Mouse (Mus musculus) forebrain, embryonic 11.5 days (tissue): ENCODE results near the gene Fam53b. TPM values are rescaled to one million over a fixed set of nuclear protein-coding genes. Genes with fewer than 3 reads are reported as not detected.

Source experiments
- ATAC-seq: fragments of 200-750 bp; cut with Nextera tagmentation; replicated peaks from 2 replicates; pipeline ENCODE4 v1.8.0; 2017; ENCODE audit warnings: moderate TSS enrichment; ENCODE audit not compliant: low FRiP score
- DNase-seq: peaks from one replicate; pipeline ENCODE4 v3.0.0-alpha.2; 2017; ENCODE audit warnings: low spot score
- H3K27ac ChIP-seq: fragments of 300-500 bp; sonication (generic); 2 replicates; pipeline ENCODE4 v1.5.1; 2014; ENCODE audit warnings: low read depth, low read length
- H3K27me3 ChIP-seq: fragments of 300-500 bp; sonication (generic); 2 replicates; pipeline ENCODE4 v1.6.1; 2014; ENCODE audit warnings: mild to moderate bottlenecking, low read length, mixed read lengths; ENCODE audit not compliant: control insufficient read depth, insufficient read depth
- H3K36me3 ChIP-seq: fragments of 300-500 bp; sonication (generic); 2 replicates; pipeline ENCODE4 v1.6.1; 2014; ENCODE audit warnings: mild to moderate bottlenecking, low read length, moderate library complexity, mixed read lengths; ENCODE audit not compliant: control insufficient read depth, insufficient read depth
- H3K4me1 ChIP-seq: fragments of 300-500 bp; sonication (generic); replicated peaks from 2 replicates; pipeline ENCODE4 v1.6.1; 2014; ENCODE audit warnings: low read length, mixed read lengths; ENCODE audit not compliant: control insufficient read depth, insufficient read depth
- H3K4me2 ChIP-seq: fragments of 300-500 bp; sonication (generic); 2 replicates; pipeline ENCODE4 v1.6.1; 2014; ENCODE audit warnings: low read depth, mild to moderate bottlenecking, low read length, moderate library complexity, mixed read lengths; ENCODE audit not compliant: severe bottlenecking
- H3K4me3 ChIP-seq: fragments of 300-500 bp; sonication (generic); 2 replicates; pipeline ENCODE4 v1.5.1; 2014; ENCODE audit warnings: low read depth, low read length
- H3K9ac ChIP-seq: fragments of 300-500 bp; sonication (generic); 2 replicates; pipeline ENCODE4 v1.6.1; 2014; ENCODE audit warnings: low read length
- H3K9me3 ChIP-seq: fragments of 300-500 bp; sonication (generic); 2 replicates; pipeline ENCODE4 v1.6.1; 2016; ENCODE audit warnings: low read length, mixed read lengths; ENCODE audit not compliant: control insufficient read depth
- WGBS: fragments of 180-500 bp; shearing (Covaris S2); extraction: QIAGEN DNeasy Blood & Tissue Kit; methylation state at CpG from one replicate; pipeline ENCODE4 v1.1.7; 2014; 5-methylcytosine and 5-hydroxymethylcytosine counted together
- polyA plus RNA-seq: library from polyadenylated mRNA; unstranded; fragments of >200 nt; fragmentation: Nextera tagmentation; extraction: Ambion mirVana; gene quantifications from 2 replicates; pipeline ENCODE4 v1.2.1, GENCODE M21; 2014

The Fam53b gene
- polyA plus RNA-seq, 1 experiment from 2014 or later: 44.3 TPM

DNA sequence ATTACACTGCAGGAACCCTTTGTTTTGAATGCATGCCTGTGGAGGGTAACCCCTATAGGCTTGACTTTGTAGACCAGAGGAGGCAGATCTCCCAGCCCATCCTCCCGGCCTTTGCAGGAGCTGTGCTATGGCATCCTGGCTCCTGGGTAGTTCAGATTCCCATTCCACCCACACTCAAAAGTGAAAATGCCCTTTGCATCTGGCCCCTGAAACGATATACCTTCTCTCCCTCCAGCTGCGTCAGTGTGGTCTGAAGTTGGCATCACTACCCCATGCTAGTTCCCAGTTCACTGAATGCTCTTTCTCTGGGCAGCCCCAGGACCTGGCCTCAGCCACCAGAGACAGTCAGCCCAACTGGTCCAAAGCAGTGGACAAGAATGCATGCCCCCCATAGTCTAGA is 111.7 kb downstream of the Fam53b start:
- DNase-seq (no peak), ATAC-seq (no peak)
- Histone ChIP-seq H3K27me3 (no peaks in the 10 kb centered on the region), H3K36me3 (no peaks in the 10 kb centered on the region), H3K9me3 (no peaks in the 10 kb centered on the region), H3K4me2 (no peak overlapping the region), H3K4me3 (no peak overlapping the region), H3K4me1 (no peaks in the 10 kb centered on the region), H3K9ac (no peak overlapping the region), H3K27ac (no peak overlapping the region)
- 80% methylated on average over 3 of the region's 3 CpGs for WGBS

DNA sequence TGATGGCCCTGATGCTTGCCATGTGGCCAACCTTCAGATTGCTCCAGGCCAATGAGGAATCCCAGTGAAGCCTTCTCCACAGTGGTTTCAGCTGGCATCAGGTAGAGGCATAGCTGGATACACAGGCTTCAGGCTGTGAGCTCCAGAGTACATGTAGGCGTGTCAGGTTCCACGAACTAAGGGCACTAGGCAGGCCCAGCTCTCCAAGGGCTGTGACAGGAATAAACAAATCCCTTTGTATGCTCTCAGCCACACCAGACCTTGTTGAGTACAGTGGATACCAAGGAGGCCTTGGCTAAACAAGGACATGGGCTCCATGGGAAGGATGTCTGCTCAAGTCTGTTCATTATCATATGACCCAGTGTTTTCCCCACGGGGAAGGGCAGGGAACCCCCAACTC is 112.3 kb downstream of the Fam53b start:
- Histone ChIP-seq H3K9ac (no peak overlapping the region), H3K4me1 (no peaks in the 10 kb centered on the region), H3K9me3 (no peaks in the 10 kb centered on the region), H3K27ac (no peak overlapping the region), H3K27me3 (no peaks in the 10 kb centered on the region), H3K36me3 (no peaks in the 10 kb centered on the region), H3K4me3 (no peak overlapping the region), H3K4me2 (no peak overlapping the region)
- WGBS: 82% methylated on average over 3 of the region's 3 CpGs
- DNase-seq (no peak), ATAC-seq (no peak)

DNA sequence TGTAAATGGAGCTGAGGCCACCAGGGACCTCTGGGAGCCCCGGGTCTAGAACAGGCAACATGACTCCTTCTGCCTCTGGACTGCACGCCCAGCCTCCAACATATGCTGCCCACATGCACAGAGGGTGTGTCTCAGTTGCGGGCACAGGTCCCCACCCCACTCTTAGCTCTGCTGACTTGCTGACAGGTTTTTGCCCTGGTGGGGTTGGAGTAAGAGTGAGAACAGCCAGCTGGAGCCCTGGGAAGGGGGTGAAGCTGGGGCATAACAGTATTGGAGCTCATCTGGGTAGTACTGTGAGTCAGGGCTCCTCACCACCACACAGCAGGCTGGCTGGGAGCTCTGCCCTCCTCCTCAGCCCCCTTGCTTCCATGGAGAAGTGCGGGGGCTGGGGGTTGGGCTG is 113.6 kb downstream of the Fam53b start:
- Histone ChIP-seq H3K9ac (no peak overlapping the region), H3K27me3 (no peaks in the 10 kb centered on the region), H3K4me3 (no peak overlapping the region), H3K27ac (no peak overlapping the region), H3K9me3 (no peaks in the 10 kb centered on the region), H3K4me2 (no peak overlapping the region), H3K4me1 (no peaks in the 10 kb centered on the region), H3K36me3 (no peaks in the 10 kb centered on the region)
- WGBS: 79% methylated on average over 4 of the region's 4 CpGs
- ATAC-seq (no peak), DNase-seq (no peak)

GRCm38 (mm10) chr7:132699639-132700038 is 114.0 kb downstream of the Fam53b start:
- DNase-seq (no peak), ATAC-seq (no peak)
- Histone ChIP-seq H3K9ac (no peak overlapping the region), H3K4me3 (no peak overlapping the region), H3K9me3 (no peaks in the 10 kb centered on the region; the same call in 1 of the 2 replicates), H3K27me3 (no peaks in the 10 kb centered on the region), H3K4me1 (no peaks in the 10 kb centered on the region), H3K36me3 (no peaks in the 10 kb centered on the region), H3K27ac (no peak overlapping the region), H3K4me2 (no peak overlapping the region)

DNA sequence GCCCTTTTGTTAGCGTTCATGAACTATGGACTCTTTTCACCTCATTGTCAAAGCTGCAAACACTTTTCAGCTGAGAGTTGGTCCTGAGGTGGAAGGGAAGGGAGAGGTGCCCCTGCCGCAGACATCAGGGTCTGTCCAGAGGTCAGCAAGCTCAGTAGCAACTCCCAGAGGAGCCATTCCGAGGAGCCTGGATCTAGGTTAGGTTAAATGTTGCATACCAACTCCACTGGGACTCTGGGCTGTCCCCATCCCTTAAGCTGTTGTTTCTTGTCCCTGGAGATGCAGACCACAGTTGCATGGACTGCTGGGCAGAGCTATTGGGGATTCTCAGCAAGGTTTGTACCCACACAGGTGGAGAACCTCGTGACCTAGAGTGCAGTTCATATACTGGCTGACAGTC is 114.5 kb downstream of the Fam53b start:
- 63% methylated on average over 4 of the region's 4 CpGs for WGBS
- Histone ChIP-seq H3K9me3 (no peaks in the 10 kb centered on the region; the same call in 1 of the 2 replicates), H3K4me3 (no peak overlapping the region), H3K4me2 (no peak overlapping the region), H3K9ac (no peak overlapping the region), H3K36me3 (no peaks in the 10 kb centered on the region), H3K4me1 (no peaks in the 10 kb centered on the region), H3K27ac (no peak overlapping the region), H3K27me3 (no peaks in the 10 kb centered on the region)
- ATAC-seq (no peak), DNase-seq (no peak)

GRCm38 (mm10) chr7:132698737-132699136 is 114.9 kb downstream of the Fam53b start:
- H3K4me3 ChIP-seq: no peak overlapping the region
- no peaks in the 10 kb centered on the region for H3K27me3 ChIP-seq
- ATAC-seq (no peak), DNase-seq (no peak)
- H3K9ac ChIP-seq: no peak overlapping the region
- H3K27ac ChIP-seq: no peak overlapping the region
- H3K4me2 ChIP-seq: no peak overlapping the region
- 87% methylated on average over 4 of the region's 4 CpGs for WGBS
- H3K9me3 ChIP-seq: no peaks in the 10 kb centered on the region; the same call in 1 of the 2 replicates
- no peaks in the 10 kb centered on the region for H3K36me3 ChIP-seq
- H3K4me1 ChIP-seq: no peaks in the 10 kb centered on the region

DNA sequence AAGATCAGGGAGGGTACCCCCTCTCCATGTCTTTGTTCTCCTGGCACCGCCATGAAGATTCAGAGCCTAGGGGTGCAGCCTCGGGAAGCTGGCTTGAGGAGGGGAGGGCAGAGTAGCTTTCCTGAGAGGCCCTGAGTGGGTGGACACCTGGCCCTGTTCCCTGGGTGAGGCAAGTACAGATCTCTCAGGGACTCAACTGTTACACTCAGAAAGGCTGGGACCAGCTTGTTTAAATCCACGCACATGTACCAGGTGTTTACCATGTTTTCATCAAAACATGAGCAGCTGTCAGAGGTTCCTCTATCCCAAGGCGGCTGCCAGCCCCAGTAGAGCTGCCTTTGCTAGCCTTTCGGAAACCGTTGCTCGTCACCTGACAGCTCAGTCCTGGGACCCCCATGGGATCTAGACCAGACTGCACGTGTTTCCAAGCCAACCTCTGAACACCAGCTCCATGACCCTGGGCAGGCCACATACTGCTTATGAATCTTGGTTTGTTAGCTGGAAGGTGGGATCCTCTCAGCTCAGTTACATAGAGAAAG is 116.4 kb downstream of the Fam53b start:
- Histone ChIP-seq H3K27me3 (no peaks in the 10 kb centered on the region), H3K4me1 (peaks cover 3% of the 10 kb centered on the region; the same call in 1 of the 2 replicates), H3K4me2 (no peak overlapping the region), H3K27ac (no peak overlapping the region), H3K9ac (no peak overlapping the region), H3K9me3 (no peaks in the 10 kb centered on the region; the same call in 1 of the 2 replicates), H3K4me3 (no peak overlapping the region), H3K36me3 (no peaks in the 10 kb centered on the region)
- ATAC-seq: no peak
- DNase-seq: no peak
- 89% methylated on average over 8 of the region's 8 CpGs for WGBS

GRCm38 (mm10) chr7:132693561-132693960 is 120.1 kb downstream of the Fam53b start:
- no peaks in the 10 kb centered on the region for H3K36me3 ChIP-seq
- no peaks in the 10 kb centered on the region; the same call in 1 of the 2 replicates for H3K9me3 ChIP-seq
- no peak overlapping the region for H3K9ac ChIP-seq
- 93% methylated on average over 2 of the region's 2 CpGs for WGBS
- no peak overlapping the region for H3K4me3 ChIP-seq
- H3K27ac ChIP-seq: no peak overlapping the region
- DNase-seq: no peak
- H3K27me3 ChIP-seq: no peaks in the 10 kb centered on the region
- no peak overlapping the region for H3K4me2 ChIP-seq
- peaks cover 3% of the 10 kb centered on the region; the same call in 1 of the 2 replicates for H3K4me1 ChIP-seq
- ATAC-seq: no peak

GRCm38 (mm10) chr7:132692719-132693118 is 121.0 kb downstream of the Fam53b start:
- WGBS: 78% methylated on average over 9 of the region's 9 CpGs
- H3K9ac ChIP-seq: no peak overlapping the region
- no peak for DNase-seq
- H3K27ac ChIP-seq: no peak overlapping the region
- no peaks in the 10 kb centered on the region for H3K27me3 ChIP-seq
- no peak overlapping the region for H3K4me2 ChIP-seq
- H3K36me3 ChIP-seq: no peaks in the 10 kb centered on the region
- no peak overlapping the region for H3K4me3 ChIP-seq
- no peak for ATAC-seq
- peaks cover 3% of the 10 kb centered on the region; the same call in 1 of the 2 replicates for H3K4me1 ChIP-seq
- no peaks in the 10 kb centered on the region; the same call in 1 of the 2 replicates for H3K9me3 ChIP-seq
